Mouse (Mus musculus): ENCODE results near the gene Defb25. TPM values are rescaled to one million over a fixed set of nuclear protein-coding genes. Genes with fewer than 3 reads are reported as not detected.

Gene Defb25
- total RNA-seq, 2 experiments from 2014 or later = not detected

- DNase-seq = no peak
- intact Hi-C loops (cut with DNase I) = no loop called here
Observed at GRCm38 (mm10) chr2:152629239-152629638, 6.4 kb upstream of the Defb25 start.

DNA sequence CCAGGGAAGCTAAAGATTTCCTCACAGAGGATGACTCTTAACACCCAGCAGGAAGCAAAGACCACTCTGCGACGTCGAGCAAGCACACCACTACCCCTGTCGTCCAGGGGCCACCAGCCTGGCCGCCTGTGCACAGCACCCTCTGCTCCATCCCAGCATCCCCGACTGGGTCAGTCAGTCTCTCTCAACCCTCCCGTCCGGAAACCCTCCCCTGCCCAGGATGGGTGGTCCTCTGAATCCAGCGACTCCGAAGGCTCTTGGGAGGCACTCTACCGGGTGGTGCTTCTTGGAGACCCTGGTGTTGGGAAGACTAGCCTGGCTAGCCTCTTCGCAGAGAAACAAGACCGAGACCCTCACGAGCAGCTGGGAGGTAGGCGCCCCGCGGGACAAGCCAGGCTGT, 5.2 kb upstream of the Defb25 start:
- no peak for DNase-seq
- intact Hi-C loops (cut with DNase I) = no loop called here

DNA sequence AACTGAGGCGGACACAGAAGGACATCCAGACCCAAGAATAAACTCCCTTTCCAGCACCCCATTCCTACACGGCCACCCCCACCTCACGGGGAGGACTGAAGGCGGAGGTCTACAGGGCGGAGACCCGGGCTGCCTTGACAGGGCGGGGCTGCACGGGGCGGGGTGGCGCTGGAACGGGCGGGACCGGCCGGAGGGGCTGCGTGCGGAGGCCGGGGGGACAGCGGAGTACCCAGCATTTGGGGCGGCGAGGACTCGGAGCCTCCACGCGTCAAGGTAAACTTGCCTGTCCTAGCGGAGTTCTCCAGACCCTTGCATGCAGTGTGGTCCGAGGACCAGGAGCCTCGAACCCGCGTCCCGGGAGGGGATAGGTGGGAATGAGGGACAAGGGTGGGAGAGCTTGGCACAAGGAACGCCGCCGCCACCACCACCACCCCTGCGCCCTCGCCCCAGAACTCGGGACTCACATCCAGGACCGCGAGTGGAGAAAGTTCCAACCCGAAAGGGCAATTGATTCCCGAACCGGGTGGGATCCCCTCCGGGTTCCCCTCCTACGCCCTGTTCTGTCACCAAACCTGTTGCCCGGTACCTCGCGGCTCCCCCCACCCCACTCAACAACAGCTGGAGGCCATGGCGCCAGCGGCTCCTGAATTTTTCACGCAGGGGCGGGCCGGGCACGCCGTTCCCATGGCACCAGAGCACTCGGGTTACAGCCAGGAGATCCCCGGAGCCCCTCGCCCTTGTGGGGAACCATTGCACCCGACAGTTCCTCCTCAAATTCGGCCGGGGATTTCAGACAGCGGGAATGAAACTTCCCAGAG, 4.1 kb upstream of the Defb25 start, which contains the start of gene Rem1:
TSS of gene Rem1 (plus strand) at position 178 of the 818 bp plus-strand sequence.
- DNase-seq = peak; percentile 48 to 58
- intact Hi-C loops (cut with DNase I) = no loop called here

DNA sequence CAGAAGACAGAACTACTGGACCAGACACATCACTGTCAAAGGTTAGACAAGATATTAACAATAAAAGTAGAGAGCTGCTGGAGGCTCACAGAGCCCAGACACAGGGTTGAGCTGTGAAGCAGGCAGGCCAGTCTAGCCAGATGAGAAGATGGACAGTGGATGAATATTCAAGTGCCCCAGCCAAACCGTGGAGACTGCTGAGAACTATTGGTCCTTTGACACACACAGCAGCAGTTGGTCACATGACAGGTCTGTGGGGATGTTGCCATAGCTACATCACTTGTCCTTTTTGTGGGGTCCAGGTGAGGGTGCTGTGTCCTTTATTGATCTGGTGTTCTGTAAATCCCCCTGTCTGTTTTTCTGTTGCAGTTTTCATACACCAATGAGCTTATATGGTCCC, 2.4 kb upstream of the Defb25 start:
- no peak for DNase-seq
- intact Hi-C loops (cut with DNase I) = no loop called here

GRCm38 (mm10) chr2:152624566-152624965, 1.7 kb upstream of the Defb25 start:
- intact Hi-C loops (cut with DNase I) = no loop called here
- no peak for DNase-seq

GRCm38 (mm10) chr2:152622151-152622550, 702 bp downstream of the Defb25 start:
- DNase-seq = no peak
- intact Hi-C loops (cut with DNase I) = no loop called here

DNA sequence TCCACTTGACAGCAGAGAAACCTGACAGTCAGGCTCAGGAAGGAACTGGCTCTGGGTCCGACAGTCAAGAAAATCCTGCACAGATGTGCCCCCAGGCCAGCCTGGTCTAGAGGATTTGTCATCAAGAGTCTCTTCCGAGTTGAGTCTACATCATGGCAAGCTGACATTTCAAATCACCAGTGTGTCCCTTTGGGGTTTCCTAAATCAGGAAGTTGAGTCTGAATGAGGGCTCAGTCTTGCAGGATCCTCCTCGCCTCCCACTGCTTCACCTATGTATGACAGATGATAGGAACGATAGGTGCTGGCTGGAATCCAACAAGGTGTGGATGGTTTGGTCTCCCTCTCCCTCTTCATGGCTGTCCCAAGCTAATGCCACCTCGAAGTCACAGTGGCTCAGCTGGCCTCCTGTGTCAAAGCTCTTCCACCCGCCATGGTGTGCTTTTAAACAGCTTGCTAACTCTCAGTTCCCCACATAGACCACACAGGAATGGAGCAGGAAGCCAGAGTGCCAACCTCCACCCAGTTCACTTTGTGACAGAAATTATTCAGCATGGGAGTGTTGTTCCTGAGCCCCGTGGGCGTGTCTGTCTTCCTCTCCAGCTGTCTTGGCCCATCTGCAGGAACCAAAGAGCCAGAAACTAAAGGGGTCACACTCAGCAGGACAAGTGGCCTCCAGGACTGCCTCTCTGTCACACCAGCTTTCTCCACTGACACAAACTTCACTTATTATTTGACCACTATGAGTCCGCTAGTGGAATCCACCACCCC, 2.3 kb downstream of the Defb25 start:
- no peak for DNase-seq
- intact Hi-C loops (cut with DNase I) = no loop called here

- DNase-seq = no peak
- intact Hi-C loops (cut with DNase I) = loop anchor here (5.0 to 10.0 kb wide), 2 partner anchors 127 to 215 kb away; partner anchors contain the start of gene Bcl2l1
Observed at GRCm38 (mm10) chr2:152617374-152617773, 5.5 kb downstream of the Defb25 start.

- intact Hi-C loops (cut with DNase I) = loop anchor here (5.0 to 10.0 kb wide), 2 partner anchors 128 to 216 kb away; partner anchors contain the start of gene Bcl2l1
- DNase-seq = no peak
Observed at GRCm38 (mm10) chr2:152616470-152616869, 6.4 kb downstream of the Defb25 start.

- peak; percentile 50 to 51 for DNase-seq
- intact Hi-C loops (cut with DNase I) = loop anchor here (1.0 to 10.0 kb wide), 3 partner anchors 42 to 217 kb away; partner anchors contain the start of gene Bcl2l1
Observed at GRCm38 (mm10) chr2:152615563-152615962, 7.3 kb downstream of the Defb25 start.

DNA sequence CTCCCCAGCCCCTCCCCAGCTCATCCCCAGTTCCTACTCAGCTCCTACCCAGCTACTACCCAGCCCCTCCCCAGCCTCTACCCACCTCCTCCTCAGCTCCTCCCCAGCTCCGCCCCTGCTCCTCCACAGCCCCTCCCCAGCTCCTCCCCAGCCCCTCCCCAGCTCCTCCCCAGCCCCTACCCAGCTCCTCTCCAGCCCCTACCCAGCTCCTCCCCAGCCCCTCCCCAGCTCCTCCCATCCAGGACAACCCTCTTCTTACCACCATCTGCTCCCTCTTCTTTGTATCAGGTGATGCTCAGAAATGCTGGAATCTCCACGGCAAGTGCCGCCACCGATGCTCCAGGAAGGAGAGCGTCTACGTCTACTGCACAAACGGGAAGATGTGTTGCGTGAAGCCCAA, 10.7 kb downstream of the Defb25 start:
- no peak for DNase-seq
- intact Hi-C loops (cut with DNase I) = loop anchor here (10.0 kb wide), 1 partner anchor 133 kb away; no protein-coding TSS in a partner anchor

DNA sequence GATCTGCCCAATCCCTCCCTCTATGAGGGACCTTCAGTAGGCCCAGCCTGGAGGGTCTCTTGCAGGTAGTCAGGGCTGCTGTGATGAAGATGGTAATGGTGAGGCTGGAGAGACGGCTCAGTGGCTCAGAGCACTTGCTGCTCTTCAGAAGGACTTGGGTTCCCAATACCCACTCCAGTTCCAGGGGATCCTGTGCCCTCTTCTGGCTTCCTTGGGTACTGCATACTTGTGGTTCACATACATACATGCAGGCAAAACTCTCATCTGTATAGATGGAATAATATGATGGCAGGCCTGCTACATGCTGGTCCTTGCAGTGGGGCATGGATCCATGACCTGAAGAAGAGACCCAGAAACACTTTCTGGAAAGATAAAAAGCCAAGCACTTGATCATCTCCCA, 14.1 kb downstream of the Defb25 start:
- intact Hi-C loops (cut with DNase I) = no loop called here
- no peak for DNase-seq

DNA sequence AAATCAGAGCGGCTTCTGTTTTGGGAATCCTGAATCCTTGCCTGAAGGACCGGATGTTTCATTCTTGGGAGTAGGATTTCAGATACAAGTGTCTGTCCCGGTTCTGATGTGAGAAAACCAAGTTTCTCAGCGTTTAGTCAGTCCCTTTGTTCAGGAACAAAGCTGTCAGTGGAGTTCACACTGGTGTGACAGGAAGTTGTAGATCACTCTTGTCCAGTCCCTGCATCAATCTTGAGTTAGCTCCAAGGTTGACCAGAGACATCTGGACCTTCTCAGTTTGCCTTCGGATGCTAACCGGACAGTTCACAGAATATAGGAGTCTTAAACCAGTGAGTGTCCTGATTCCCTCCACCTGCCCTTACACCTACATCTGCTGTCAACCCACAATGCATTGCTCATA, 15.1 kb downstream of the Defb25 start:
- DNase-seq = no peak
- intact Hi-C loops (cut with DNase I) = no loop called here

- intact Hi-C loops (cut with DNase I) = no loop called here
- peak; percentile 23 to 53 for DNase-seq
Observed at GRCm38 (mm10) chr2:152604057-152604456, 18.8 kb downstream of the Defb25 start, which contains the start of gene Defb36. TSS of gene Defb36 (plus strand) at chr2:152604327.

DNA sequence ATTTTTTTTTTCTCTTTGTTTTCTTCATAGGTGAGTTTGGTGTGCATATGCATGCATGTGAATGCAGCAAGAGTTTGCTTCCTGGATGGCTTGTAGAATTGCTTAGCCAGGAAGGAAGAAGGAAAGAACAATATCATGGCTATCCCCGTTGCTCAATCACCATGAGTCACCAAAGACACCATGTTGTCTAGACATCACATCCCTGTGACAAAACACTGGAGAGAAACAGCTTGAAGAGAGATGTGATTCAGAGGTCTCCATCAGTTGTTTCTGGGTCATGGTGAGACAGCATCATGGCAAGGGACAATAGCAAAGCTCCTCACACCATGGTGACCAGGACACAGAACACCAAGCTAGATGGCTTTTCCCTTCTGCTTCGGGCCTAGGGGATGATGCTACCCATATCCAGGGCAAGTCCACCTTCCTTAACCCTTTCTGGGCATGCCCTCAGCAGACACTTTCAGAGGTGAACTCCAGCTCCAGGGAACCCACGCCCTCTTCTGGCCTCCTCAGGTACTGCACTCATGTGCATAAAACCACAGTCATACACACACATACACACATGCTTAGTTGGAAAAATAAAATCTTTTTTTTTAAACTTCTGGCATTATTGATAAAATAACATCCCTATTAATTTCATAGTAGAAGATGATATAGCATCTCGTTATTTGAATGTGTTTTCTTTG, 21.4 kb downstream of the Defb25 start:
- intact Hi-C loops (cut with DNase I) = loop anchor here (2.0 kb wide), 1 partner anchor 47 kb away; no protein-coding TSS in a partner anchor
- no peak for DNase-seq

GRCm38 (mm10) chr2:152600076-152600475, 22.8 kb downstream of the Defb25 start:
- no peak for DNase-seq
- intact Hi-C loops (cut with DNase I) = loop anchor here (2.0 kb wide), 1 partner anchor 45 kb away; no protein-coding TSS in a partner anchor

DNA sequence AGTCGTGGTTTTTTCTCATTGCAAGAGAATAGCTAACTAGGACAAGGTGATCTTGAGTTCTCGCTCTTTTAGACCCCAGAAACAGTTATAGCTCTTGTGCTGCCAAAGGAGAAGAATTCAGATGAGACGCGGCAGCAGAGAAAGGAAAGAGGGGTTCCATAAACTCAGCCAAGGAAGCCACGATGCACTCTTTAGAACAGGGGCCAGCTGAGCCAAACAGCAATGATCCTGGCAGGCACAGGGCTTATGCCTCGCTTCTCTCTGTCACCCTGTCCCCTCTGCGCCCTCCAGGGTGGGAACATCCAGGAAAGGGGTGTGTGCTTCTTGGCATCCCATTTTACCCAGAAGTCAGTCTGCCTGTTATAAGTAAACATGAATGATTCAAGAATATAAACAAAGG, 23.6 kb downstream of the Defb25 start, which contains the start of gene Defb45:
TSS of gene Defb45 (minus strand) at position 101 of the 400 bp plus-strand sequence.
- intact Hi-C loops (cut with DNase I) = no loop called here
- no peak for DNase-seq

GRCm38 (mm10) chr2:152589021-152589420, 33.8 kb downstream of the Defb25 start:
- intact Hi-C loops (cut with DNase I) = loop anchor here (5.0 to 10.0 kb wide), 2 partner anchors 137 to 194 kb away; partner anchors contain the start of gene Sox12

DNA sequence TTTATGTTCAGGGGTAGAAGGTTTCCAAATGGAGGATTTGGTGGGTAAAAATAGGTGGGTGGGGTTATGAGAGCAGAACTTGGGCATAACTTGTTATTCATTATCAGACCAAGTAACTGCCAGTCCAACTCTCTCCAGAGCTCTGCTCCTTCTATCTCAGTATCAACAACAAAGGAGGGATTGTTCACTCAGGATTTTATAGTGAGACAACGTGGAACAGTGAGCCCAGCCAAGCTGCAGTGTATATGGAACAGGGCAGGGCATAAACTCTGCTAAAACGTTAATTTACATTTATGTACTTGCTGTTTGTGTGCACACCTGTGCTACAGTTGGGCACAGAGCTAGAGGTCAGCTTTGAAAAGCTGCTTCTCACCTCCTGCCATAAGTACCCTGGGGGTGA, 34.4 kb downstream of the Defb25 start:
- DNase-seq = no peak
- intact Hi-C loops (cut with DNase I) = loop anchor here (5.0 to 10.0 kb wide), 2 partner anchors 136 to 194 kb away; partner anchors contain the start of gene Sox12

More at GRCm38 (mm10) chr2:152589021-152589420, 33.8 kb downstream of the Defb25 start:
- no peak for DNase-seq

- no peak for DNase-seq
- intact Hi-C loops (cut with DNase I) = loop anchor here (5.0 to 10.0 kb wide), 2 partner anchors 135 to 192 kb away; partner anchors contain the start of gene Sox12
Observed at GRCm38 (mm10) chr2:152586926-152587560, 35.8 kb downstream of the Defb25 start.
